Mouse (Mus musculus) heart, postnatal 0 days (tissue): ENCODE measurements around the gene Zer1. TPM values are rescaled to one million over a fixed set of nuclear protein-coding genes. Genes with fewer than 3 reads are reported as not detected.
A peak's percentile ranks its signal among the peaks of the same experiment; 100 is the strongest.

ENCODE experiments used
- ATAC-seq: fragments of 200-750 bp; cut with Nextera tagmentation; 2 replicates; pipeline ENCODE4 v1.8.0; 2017; ENCODE audit warnings: low read depth, moderate number of reproducible peaks, moderate library complexity; ENCODE audit not compliant: insufficient read depth
- DNase-seq: peaks from one replicate; pipeline ENCODE4 v3.0.0-alpha.2; 2016; ENCODE audit warnings: low spot score
- H3K27ac ChIP-seq: fragments of 300-500 bp; sonication (generic); 2 replicates; pipeline ENCODE4 v1.5.1; 2014; ENCODE audit warnings: low read depth, mild to moderate bottlenecking
- H3K27me3 ChIP-seq: fragments of 300-500 bp; sonication (generic); 2 replicates; pipeline ENCODE4 v1.6.1; 2014; ENCODE audit warnings: low read length, mixed read lengths; ENCODE audit not compliant: control insufficient read depth, insufficient read depth
- H3K36me3 ChIP-seq: fragments of 300-500 bp; sonication (generic); replicated peaks from 2 replicates; pipeline ENCODE4 v1.6.1; 2014; ENCODE audit warnings: low read length, mixed read lengths; ENCODE audit not compliant: control insufficient read depth, insufficient read depth
- H3K4me1 ChIP-seq: fragments of 300-500 bp; sonication (generic); 2 replicates; pipeline ENCODE4 v1.6.1; 2014; ENCODE audit warnings: antibody characterized with exemption; ENCODE audit not compliant: control insufficient read depth, insufficient read depth
- H3K4me2 ChIP-seq: fragments of 300-500 bp; sonication (generic); 2 replicates; pipeline ENCODE4 v1.6.1; 2014; ENCODE audit warnings: low read depth, mild to moderate bottlenecking, low read length, moderate library complexity
- H3K4me3 ChIP-seq: fragments of 300-500 bp; sonication (generic); 2 replicates; pipeline ENCODE4 v1.5.1; 2014; ENCODE audit warnings: low read depth, low read length
- H3K9ac ChIP-seq: fragments of 300-500 bp; sonication (generic); replicated peaks from 2 replicates; pipeline ENCODE4 v1.6.1; 2014; ENCODE audit warnings: low read depth, low read length, mixed read lengths
- H3K9me3 ChIP-seq: fragments of 300-500 bp; sonication (generic); replicated peaks from 2 replicates; pipeline ENCODE4 v1.6.1; 2016; ENCODE audit warnings: low read length; ENCODE audit not compliant: control insufficient read depth
- CTCF ChIP-seq: IDR thresholded peaks from 2 replicates; pipeline ENCODE4 v1.5.1; 2016; ENCODE audit warnings: antibody characterized with exemption, control low read depth, low read depth
- EP300 ChIP-seq: IDR thresholded peaks from 2 replicates; pipeline ENCODE4 v1.6.1; 2016; ENCODE audit warnings: antibody characterized with exemption, low read depth
- WGBS: fragments of 180-500 bp; shearing (Covaris S2); extraction: QIAGEN DNeasy Blood & Tissue Kit; methylation state at CpG from one replicate; pipeline ENCODE4 v1.1.7; 2014; 5-methylcytosine and 5-hydroxymethylcytosine counted together
- polyA plus RNA-seq: library from polyadenylated mRNA; unstranded; fragments of >200 nt; fragmentation: Nextera tagmentation; extraction: Ambion mirVana; gene quantifications from 2 replicates; pipeline ENCODE4 v1.2.1, GENCODE M21; 2015
- total RNA-seq: library from RNA; depleted of rRNA; stranded (reverse); fragments of >200 nt; gene quantifications from 2 replicates; pipeline ENCODE4 v1.2.3, GENCODE M21; 2014; ENCODE audit warnings: low replicate concordance

Zer1 gene
- total and polyA plus RNA-seq, 2 experiments from 2014 or later = 3.7 to 32.4 TPM

DNA sequence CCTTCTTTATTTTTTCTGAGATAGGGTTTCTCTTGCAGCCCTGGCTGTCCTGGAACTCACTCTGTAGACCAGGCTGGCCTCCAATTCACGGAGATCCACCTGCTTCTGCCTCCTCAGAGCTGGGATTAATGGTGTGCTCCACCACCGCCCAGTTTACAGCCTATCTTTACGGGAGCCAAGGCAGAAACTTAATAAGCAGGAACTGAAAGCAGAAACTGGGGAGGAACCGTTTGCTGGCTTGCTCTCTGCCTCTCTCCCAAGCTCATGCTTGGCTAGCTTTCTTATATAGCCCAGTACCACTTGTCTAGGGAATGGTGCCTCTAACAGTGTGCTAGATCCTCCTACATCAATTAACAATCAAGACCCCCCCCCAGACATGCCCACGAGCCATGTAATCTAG lies 40.3 kb downstream of the Zer1 start:
- no peaks in the 10 kb centered on the region for H3K4me1 ChIP-seq
- ATAC-seq (no peak), DNase-seq (no peak)
- no peaks in the 10 kb centered on the region for H3K9me3 ChIP-seq
- H3K27me3 ChIP-seq = no peaks in the 10 kb centered on the region
- no peak overlapping the region for H3K9ac ChIP-seq
- 56% methylated on average over 5 of the region's 5 CpGs for WGBS
- TF ChIP-seq EP300 (no peak), CTCF (no peak)
- no peak overlapping the region for H3K27ac ChIP-seq
- H3K36me3 ChIP-seq = no peaks in the 10 kb centered on the region; the same call in 1 of the 2 replicates
- no peak overlapping the region for H3K4me3 ChIP-seq
- H3K4me2 ChIP-seq = no peak overlapping the region

DNA sequence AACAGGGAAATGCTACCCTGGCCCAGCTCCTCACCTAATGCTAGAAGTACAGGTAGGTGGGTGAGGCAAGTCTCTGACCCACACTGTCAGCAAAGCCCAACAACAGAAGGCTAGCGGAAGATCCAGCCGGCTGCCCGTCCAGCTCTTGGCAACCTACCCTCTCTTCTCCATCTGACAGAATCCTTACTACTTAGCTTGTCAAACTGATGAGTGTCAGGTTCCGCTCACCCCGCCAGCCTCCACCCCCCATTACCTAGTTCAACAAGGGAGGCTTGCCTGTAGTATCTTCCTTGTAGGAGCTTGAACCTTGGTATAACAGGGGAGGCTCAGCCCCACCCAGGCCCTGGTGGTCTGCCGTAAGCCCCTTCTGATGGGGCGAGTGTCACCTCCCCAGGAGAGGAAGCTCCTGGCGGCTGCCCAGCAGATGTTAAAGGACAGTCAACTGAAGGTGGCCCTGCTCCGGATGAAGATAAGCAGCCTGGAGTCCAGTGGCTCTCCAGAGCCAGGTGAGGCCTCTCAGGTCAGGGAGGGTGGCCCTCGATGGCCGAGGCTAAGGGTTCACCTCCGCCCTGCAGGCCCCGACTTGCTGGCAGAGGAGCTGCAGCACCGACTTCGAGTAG lies 44.1 kb downstream of the Zer1 start:
- H3K9ac ChIP-seq = no peak overlapping the region
- no peak overlapping the region for H3K27ac ChIP-seq
- H3K36me3 ChIP-seq = no peaks in the 10 kb centered on the region
- H3K4me3 ChIP-seq = no peak overlapping the region
- H3K4me1 ChIP-seq = 0 out of 2 replicates have a peak, but pooled peaks cover 3% of the 10 kb centered on the region
- DNase-seq = no peak
- H3K27me3 ChIP-seq = no peaks in the 10 kb centered on the region
- no peak for ATAC-seq
- TF ChIP-seq EP300 (no peak), CTCF (no peak)
- H3K4me2 ChIP-seq = no peak overlapping the region
- no peaks in the 10 kb centered on the region for H3K9me3 ChIP-seq
- WGBS = 79% methylated on average over 15 of the region's 15 CpGs

DNA sequence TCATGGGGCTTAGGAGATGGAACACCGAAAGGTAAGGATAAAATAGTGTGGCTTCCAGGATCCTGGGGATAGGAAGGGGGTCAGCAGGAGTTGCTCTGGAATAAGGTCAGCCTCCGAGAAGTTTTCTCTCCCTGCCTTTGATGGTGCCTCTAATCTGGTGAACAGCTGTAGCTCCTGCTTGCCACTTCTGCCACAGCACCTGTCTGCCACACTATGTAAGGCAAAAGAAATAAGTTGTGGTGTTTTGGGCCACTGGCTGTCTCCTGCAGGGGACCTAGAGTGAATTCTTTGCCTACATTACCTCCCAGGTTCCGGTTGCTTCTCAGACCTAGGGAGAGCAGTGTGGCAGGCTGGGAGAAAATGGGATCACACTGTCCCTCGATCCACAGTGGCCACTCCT lies 45.6 kb downstream of the Zer1 start:
- 64% methylated on average over 4 of the region's 4 CpGs for WGBS
- H3K9me3 ChIP-seq = no peaks in the 10 kb centered on the region
- no peaks in the 10 kb centered on the region for H3K36me3 ChIP-seq
- H3K4me3 ChIP-seq = no peak overlapping the region
- ATAC-seq (no peak), DNase-seq (no peak)
- 0 out of 2 replicates have a peak, but pooled peaks cover 3% of the 10 kb centered on the region for H3K4me1 ChIP-seq
- H3K27ac ChIP-seq = peak overlapping the region; percentile 70
- no peaks in the 10 kb centered on the region for H3K27me3 ChIP-seq
- H3K4me2 ChIP-seq = peak overlapping the region; percentile 79
- no peak for TF ChIP-seq EP300
- no peak for TF ChIP-seq CTCF
- H3K9ac ChIP-seq = peak overlapping the region; percentile 42

DNA sequence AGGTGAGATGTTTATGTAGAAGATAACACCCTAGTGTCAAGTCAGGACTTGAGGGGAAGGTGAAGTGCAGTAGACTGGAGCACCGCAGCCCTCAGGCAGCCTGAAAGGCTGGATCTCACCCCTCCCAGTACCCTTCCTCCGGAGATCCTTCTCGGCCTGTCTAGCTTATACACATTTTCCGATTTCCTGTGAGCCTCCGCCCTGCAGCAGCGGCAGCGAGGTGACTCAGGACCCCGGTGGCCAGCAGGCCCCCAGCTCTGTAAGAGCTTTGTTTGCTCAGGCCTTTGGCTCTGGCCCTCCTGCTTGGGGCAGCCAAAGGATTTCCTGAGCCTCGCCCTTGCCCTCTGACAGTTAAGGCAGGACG lies 46.1 kb downstream of the Zer1 start:
- no peak for TF ChIP-seq CTCF
- no peak for TF ChIP-seq EP300
- whole genome bisulfite sequencing = 21% methylated on average over 10 of the region's 10 CpGs
- Histone ChIP-seq H3K9me3 (no peaks in the 10 kb centered on the region), H3K4me2 (peak overlapping the region; percentile 79), H3K27me3 (no peaks in the 10 kb centered on the region), H3K27ac (peak overlapping the region; percentile 70), H3K4me3 (peak overlapping the region; percentile 52), H3K36me3 (0 out of 2 replicates have a peak, but pooled peaks cover under 1% of the 10 kb centered on the region), H3K4me1 (0 out of 2 replicates have a peak, but pooled peaks cover 3% of the 10 kb centered on the region), H3K9ac (peak overlapping the region; percentile 42; the same call in 1 of the 2 replicates)
- DNase-seq (peak; percentile 56), ATAC-seq (peak; percentile 51)

DNA sequence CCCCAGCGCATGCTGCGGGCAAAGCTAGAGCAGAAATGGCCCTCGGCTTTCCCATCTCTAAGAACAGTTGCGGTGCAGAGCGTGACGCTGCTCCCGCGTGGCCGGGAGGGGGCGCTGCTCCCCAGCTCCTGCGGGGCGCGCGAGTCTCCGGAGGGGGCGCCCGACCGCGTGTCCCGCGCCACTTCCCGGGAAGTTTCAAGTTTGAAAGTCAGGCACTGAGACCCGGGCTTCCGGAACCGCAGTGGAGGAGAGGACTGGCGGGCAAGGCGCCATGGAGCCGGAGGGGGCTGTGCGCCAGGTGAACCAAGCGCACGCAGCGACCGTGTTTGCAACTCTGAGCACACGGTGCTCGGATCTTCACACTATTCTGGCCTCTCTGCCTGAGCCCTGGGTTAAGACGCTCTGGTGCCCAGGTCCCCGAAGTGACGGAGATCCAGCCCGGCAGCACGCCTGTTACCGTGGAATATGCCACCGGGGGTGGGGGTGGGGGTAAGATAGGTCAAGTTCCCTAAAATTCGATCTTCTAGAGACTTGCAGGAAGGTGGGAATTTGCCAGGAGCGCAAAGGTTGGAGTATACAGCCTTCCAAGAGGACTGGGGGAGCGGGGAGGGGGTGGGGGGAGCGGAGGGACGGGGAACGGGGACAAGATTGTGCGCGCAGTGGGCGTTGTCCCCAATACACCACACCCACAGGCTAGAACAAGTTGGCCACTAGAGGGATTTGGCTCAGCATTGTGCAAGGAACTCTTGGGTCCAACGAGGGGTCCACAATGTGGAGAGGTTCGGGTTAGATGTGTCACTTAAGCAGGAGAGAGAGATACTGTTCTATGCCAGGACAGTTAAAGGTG lies 46.7 kb downstream of the Zer1 start, which contains the start of gene Pkn3:
Gene Pkn3, plus strand, starts transcription at position 183 of the 847 bp plus-strand sequence.
- DNase-seq (peak; percentile 87), ATAC-seq (peak; percentile 81)
- Histone ChIP-seq H3K27ac (peak within 1 kb of the TSS; percentile 70), H3K9ac (peak within 1 kb of the TSS; percentile 42), H3K27me3 (no peaks in the 10 kb centered on the region), H3K9me3 (no peaks in the 10 kb centered on the region), H3K4me3 (peak within 1 kb of the TSS; percentile 52), H3K4me2 (peak within 1 kb of the TSS; percentile 79), H3K4me1 (0 out of 2 replicates have a peak, but pooled peaks cover 3% of the 10 kb centered on the region), H3K36me3 (peaks cover 6% of the 10 kb centered on the region; the same call in 1 of the 2 replicates)
- TF ChIP-seq EP300 = no peak
- peak; percentile 98 for TF ChIP-seq CTCF
- WGBS = under 1% methylated on average over 53 of the region's 53 CpGs
